8 mouse cellular contexts compared by ENCODE assay signal in genomic region chr11:118133752-118134169, GRCm38 (mm10). TPM values are rescaled to one million over a fixed set of nuclear protein-coding genes. Genes with fewer than 3 reads are reported as not detected.
DNase-seq lines count a peak whose midpoint lies in the region; ATAC-seq and TF ChIP-seq lines count a peak whose summit lies in the region.

No protein-coding gene starts in this region.

- H3K27ac ChIP-seq in forebrain, postnatal 0 days (ENCODE audit: low read depth, low read length): peak overlapping the region; percentile 57; the same call in 1 of the 2 replicates
- no peak overlapping the region for H3K27ac ChIP-seq in kidney, embryonic 14.5 days (ENCODE audit: low read depth, low read length)
- H3K27ac ChIP-seq in midbrain, embryonic 13.5 days: peak overlapping the region; percentile 63

- no peak overlapping the region for H3K9ac ChIP-seq in forebrain, postnatal 0 days
- no peak overlapping the region for H3K9ac ChIP-seq in kidney, embryonic 14.5 days (ENCODE audit: low read depth, low read length)
- H3K9ac ChIP-seq in midbrain, embryonic 13.5 days (replicated peaks): no peak overlapping the region

- peak; percentile 32 for DNase-seq in lung, postnatal 10 days
- no peak for DNase-seq in lung, adult 2 months
- peak; percentile 57 to 68 for DNase-seq in cerebellum, postnatal 10 days
- peak; percentile 67 for DNase-seq in forebrain, postnatal 0 days
- no peak for DNase-seq in B cell, adult 2 months
- DNase-seq in thymus, postnatal 0 days (ENCODE audit: low spot score): no peak

- H3K27me3 ChIP-seq in forebrain, postnatal 0 days (ENCODE audit: insufficient read depth, low read length): no peaks in the 10 kb centered on the region
- no peaks in the 10 kb centered on the region for H3K27me3 ChIP-seq in kidney, embryonic 14.5 days (ENCODE audit: control insufficient read depth, insufficient read depth, low read length)
- no peaks in the 10 kb centered on the region for H3K27me3 ChIP-seq in midbrain, embryonic 13.5 days

- H3K36me3 ChIP-seq in forebrain, postnatal 0 days (ENCODE audit: insufficient read depth): no peaks in the 10 kb centered on the region
- H3K36me3 ChIP-seq in kidney, embryonic 14.5 days (ENCODE audit: control insufficient read depth, insufficient read depth, low read length): no peaks in the 10 kb centered on the region
- no peaks in the 10 kb centered on the region for H3K36me3 ChIP-seq in midbrain, embryonic 13.5 days

- no peak for TF ChIP-seq POLR2A in lung, adult 2 months (IDR thresholded peaks at IDR 0.05; ENCODE audit: borderline replicate concordance, extremely low read depth, low read depth, low read length)

- H3K4me1 ChIP-seq in lung, adult 2 months (ENCODE audit: control insufficient read depth, insufficient read depth, low read length): no peaks in the 10 kb centered on the region
- H3K4me1 ChIP-seq in forebrain, postnatal 0 days (ENCODE audit: insufficient read depth): 0 out of 2 replicates have a peak, but pooled peaks cover 3% of the 10 kb centered on the region
- H3K4me1 ChIP-seq in kidney, embryonic 14.5 days (ENCODE audit: control insufficient read depth, insufficient read depth, low read length): peaks cover 10% of the 10 kb centered on the region; the same call in 1 of the 2 replicates
- H3K4me1 ChIP-seq in midbrain, embryonic 13.5 days (replicated peaks): peaks cover 11% of the 10 kb centered on the region

- peak; percentile 83; the same call in 1 of the 2 replicates for ATAC-seq in forebrain, postnatal 0 days
- ATAC-seq in kidney, embryonic 14.5 days (ENCODE audit: low FRiP score, low TSS enrichment): peak; percentile 74
- peak; percentile 76 for ATAC-seq in midbrain, embryonic 13.5 days

- no peak for TF ChIP-seq CTCF in lung, adult 2 months (IDR thresholded peaks at IDR 0.05; ENCODE audit: insufficient read depth, low read length)
- no peak for TF ChIP-seq CTCF in forebrain, postnatal 0 days (IDR thresholded peaks at IDR 0.05; ENCODE audit: low read depth)

- WGBS in lung, adult 2 months: 49% methylated on average over 4 of the region's 4 CpGs
- WGBS in forebrain, postnatal 0 days: 38% methylated on average over 4 of the region's 4 CpGs
- WGBS in kidney, embryonic 14.5 days: 21% methylated on average over 4 of the region's 4 CpGs
- WGBS in midbrain, embryonic 13.5 days: 22% methylated on average over 4 of the region's 4 CpGs

- no peak overlapping the region for H3K4me3 ChIP-seq in lung, adult 2 months (replicated peaks; ENCODE audit: extremely low read depth, low read depth, low read length)
- H3K4me3 ChIP-seq in forebrain, postnatal 0 days (ENCODE audit: low read depth, low read length): no peak overlapping the region
- no peak overlapping the region for H3K4me3 ChIP-seq in kidney, embryonic 14.5 days (ENCODE audit: low read length)
- H3K4me3 ChIP-seq in midbrain, embryonic 13.5 days (replicated peaks): no peak overlapping the region

- no peaks in the 10 kb centered on the region for H3K9me3 ChIP-seq in forebrain, postnatal 0 days (ENCODE audit: low read length)
- peaks cover 2% of the 10 kb centered on the region; the same call in 1 of the 2 replicates for H3K9me3 ChIP-seq in kidney, embryonic 14.5 days (ENCODE audit: control insufficient read depth, low read length)
- no peaks in the 10 kb centered on the region for H3K9me3 ChIP-seq in midbrain, embryonic 13.5 days

- H3K4me2 ChIP-seq in forebrain, postnatal 0 days (ENCODE audit: low read depth): no peak overlapping the region
- H3K4me2 ChIP-seq in kidney, embryonic 14.5 days (replicated peaks; ENCODE audit: low read depth, low read length): no peak overlapping the region
- no peak overlapping the region for H3K4me2 ChIP-seq in midbrain, embryonic 13.5 days (replicated peaks)

RNA-seq across cellular contexts. Expression of gene Dnah17, which starts 3.3 kb away (rescaled TPM):
- 0.03 and 0.18 TPM in 2 replicates for polyA plus RNA-seq in lung, adult 2 months (2012; rRNA removed)
- 0.23 and 0.62 TPM in 2 replicates for total RNA-seq in forebrain, postnatal 0 days (2014; rRNA removed)
- 0.03 and 0.17 TPM in 2 replicates for polyA plus RNA-seq in forebrain, postnatal 0 days (2015; fragmentation: Nextera tagmentation; extraction: Ambion mirVana)
- 0.20 and 0.23 TPM in 2 replicates for polyA plus RNA-seq in kidney, embryonic 14.5 days (2014; fragmentation: Nextera tagmentation; extraction: Ambion mirVana)
- polyA plus RNA-seq in midbrain, embryonic 13.5 days (2015; fragmentation: Nextera tagmentation; extraction: Ambion mirVana): 0.19 and 0.34 TPM in 2 replicates
- polyA plus RNA-seq in thymus, postnatal 0 days (2015; fragmentation: Nextera tagmentation; extraction: Ambion mirVana): 0.63 and 0.88 TPM in 2 replicates

Comparison
In these comparisons a context has a peak if more than half of its experiments do, and no peak if none do; other contexts are left out.
1. DNase-seq: peak in lung, postnatal 10 days (single experiment), cerebellum, postnatal 10 days (2 of 2) and forebrain, postnatal 0 days (single experiment); none in lung, adult 2 months (single experiment), B cell, adult 2 months (0 of 2) and thymus, postnatal 0 days (single experiment).
2. Peak in every context shown above with its lines, with median percentiles within 50 percentile points of each other: ATAC-seq.